Mouse (Mus musculus) ES-Bruce4 (cell line): ENCODE data around the gene Kcnc3.

Source experiments
- CTCF ChIP-seq: IDR thresholded peaks from one replicate; pipeline ENCODE4 v1.8.1; 2011; ENCODE audit warnings: low read depth, low read length
- EP300 ChIP-seq: IDR thresholded peaks from 2 replicates; pipeline ENCODE4 v1.6.1; 2011; ENCODE audit warnings: low read depth, low read length; ENCODE audit not compliant: insufficient read depth
- POLR2A ChIP-seq: IDR thresholded peaks from one replicate; pipeline ENCODE4 v1.8.1; 2011; ENCODE audit warnings: low read length; ENCODE audit not compliant: insufficient read depth

GRCm38 (mm10) chr7:44551301-44551700, 39.2 kb upstream of the Kcnc3 start:
- TF ChIP-seq CTCF (no peak), POLR2A (no peak), EP300 (no peak)
